Mouse (Mus musculus) neural tube, embryonic 11.5 days (tissue): ENCODE results near the gene Lancl2. TPM values are rescaled to one million over a fixed set of nuclear protein-coding genes. Genes with fewer than 3 reads are reported as not detected.

Experiments
- ATAC-seq: fragments of 200-750 bp; cut with Nextera tagmentation; 2 replicates; pipeline ENCODE4 v1.8.0; 2017; ENCODE audit warnings: moderate number of reproducible peaks, mild to moderate bottlenecking, moderate TSS enrichment, moderate library complexity; ENCODE audit not compliant: insufficient read depth, low FRiP score, low TSS enrichment
- DNase-seq: peaks from one replicate; pipeline ENCODE4 v3.0.0-alpha.2; 2015; ENCODE audit warnings: low spot score
- H3K27ac ChIP-seq: fragments of 300-500 bp; sonication (generic); 2 replicates; pipeline ENCODE4 v1.5.1; 2014; ENCODE audit warnings: low read depth, mild to moderate bottlenecking, low read length
- H3K27me3 ChIP-seq: fragments of 300-500 bp; sonication (generic); 2 replicates; pipeline ENCODE4 v1.6.1; 2014; ENCODE audit warnings: mild to moderate bottlenecking, low read length, mixed read lengths; ENCODE audit not compliant: control insufficient read depth, insufficient read depth
- H3K36me3 ChIP-seq: fragments of 300-500 bp; sonication (generic); 2 replicates; pipeline ENCODE4 v1.6.1; 2014; ENCODE audit warnings: mild to moderate bottlenecking, low read length, moderate library complexity, mixed read lengths; ENCODE audit not compliant: control insufficient read depth, insufficient read depth
- H3K4me1 ChIP-seq: fragments of 300-500 bp; sonication (generic); 2 replicates; pipeline ENCODE4 v1.6.1; 2014; ENCODE audit warnings: low read length, mixed read lengths; ENCODE audit not compliant: control insufficient read depth, insufficient read depth
- H3K4me2 ChIP-seq: fragments of 300-500 bp; sonication (generic); 2 replicates; pipeline ENCODE4 v1.6.1; 2014; ENCODE audit warnings: low read depth, mild to moderate bottlenecking, moderate library complexity
- H3K4me3 ChIP-seq: fragments of 300-500 bp; sonication (generic); 2 replicates; pipeline ENCODE4 v1.5.1; 2014; ENCODE audit warnings: low read depth, low read length
- H3K9ac ChIP-seq: fragments of 300-500 bp; sonication (generic); 2 replicates; pipeline ENCODE4 v1.6.1; 2014; ENCODE audit warnings: mild to moderate bottlenecking, low read length
- H3K9me3 ChIP-seq: fragments of 300-500 bp; sonication (generic); 2 replicates; pipeline ENCODE4 v1.6.1; 2016; ENCODE audit warnings: low read length; ENCODE audit not compliant: control insufficient read depth
- WGBS: fragments of 180-500 bp; shearing (Covaris S2); extraction: QIAGEN DNeasy Blood & Tissue Kit; methylation state at CpG from one replicate; pipeline ENCODE4 v1.1.7; 2014; 5-methylcytosine and 5-hydroxymethylcytosine counted together
- polyA plus RNA-seq: library from polyadenylated mRNA; unstranded; fragments of >200 nt; fragmentation: Nextera tagmentation; extraction: Ambion mirVana; gene quantifications from 2 replicates; pipeline ENCODE4 v1.2.1, GENCODE M21; 2014

Gene Lancl2
- 48.9 and 52.8 TPM in 2 replicates for polyA plus RNA-seq

- under 1% methylated on average over 10 of the region's 10 CpGs for WGBS
- ATAC-seq (peak; percentile 36), DNase-seq (no peak)
- Histone ChIP-seq H3K9me3 (no peaks in the 10 kb centered on the region), H3K4me2 (peak within 1 kb of the TSS; percentile 69), H3K36me3 (no peaks in the 10 kb centered on the region), H3K27me3 (no peaks in the 10 kb centered on the region), H3K9ac (peak within 1 kb of the TSS; percentile 90), H3K4me3 (peak within 1 kb of the TSS; percentile 66), H3K27ac (peak within 1 kb of the TSS; percentile 95), H3K4me1 (no peaks in the 10 kb centered on the region)
Measured at GRCm38 (mm10) chr6:57702376-57702742, at the start of gene Lancl2. Gene Lancl2, plus strand, starts transcription at chr6:57702540.

GRCm38 (mm10) chr6:57661295-57661694, 41.0 kb upstream of the Lancl2 start:
- Histone ChIP-seq H3K4me3 (no peak overlapping the region), H3K9me3 (no peaks in the 10 kb centered on the region), H3K27me3 (no peaks in the 10 kb centered on the region), H3K27ac (no peak overlapping the region), H3K4me2 (no peak overlapping the region), H3K4me1 (no peaks in the 10 kb centered on the region), H3K36me3 (no peaks in the 10 kb centered on the region), H3K9ac (no peak overlapping the region)
- ATAC-seq (no peak), DNase-seq (no peak)
- 83% methylated on average over 4 of the region's 4 CpGs for WGBS

GRCm38 (mm10) chr6:57684156-57684555, 18.2 kb upstream of the Lancl2 start:
- H3K4me1 ChIP-seq, result no peaks in the 10 kb centered on the region
- H3K27me3 ChIP-seq, result no peaks in the 10 kb centered on the region
- DNase-seq (no peak), ATAC-seq (no peak)
- no peak overlapping the region for H3K4me3 ChIP-seq
- H3K27ac ChIP-seq, result no peak overlapping the region
- H3K4me2 ChIP-seq, result no peak overlapping the region
- 94% methylated on average over 1 of the region's 1 CpGs for WGBS
- no peaks in the 10 kb centered on the region; the same call in 1 of the 2 replicates for H3K36me3 ChIP-seq
- no peak overlapping the region for H3K9ac ChIP-seq
- no peaks in the 10 kb centered on the region for H3K9me3 ChIP-seq

GRCm38 (mm10) chr6:57691467-57692261, 10.7 kb upstream of the Lancl2 start, which contains the start of gene Pyurf:
Gene Pyurf, minus strand, starts transcription at chr6:57692078.
- no peaks in the 10 kb centered on the region for H3K36me3 ChIP-seq
- ATAC-seq (peak; percentile 98), DNase-seq (peak; percentile 88)
- H3K9ac ChIP-seq, result peak within 1 kb of the TSS; percentile 80
- H3K4me3 ChIP-seq, result peak within 1 kb of the TSS; percentile 76
- peak within 1 kb of the TSS; percentile 90 for H3K27ac ChIP-seq
- no peaks in the 10 kb centered on the region for H3K9me3 ChIP-seq
- H3K4me1 ChIP-seq, result no peaks in the 10 kb centered on the region
- peak within 1 kb of the TSS; percentile 83 for H3K4me2 ChIP-seq
- WGBS, result under 1% methylated on average over 52 of the region's 52 CpGs
- H3K27me3 ChIP-seq, result no peaks in the 10 kb centered on the region

- Histone ChIP-seq H3K4me2 (no peak overlapping the region), H3K4me3 (no peak overlapping the region), H3K36me3 (no peaks in the 10 kb centered on the region), H3K27me3 (no peaks in the 10 kb centered on the region), H3K9ac (no peak overlapping the region), H3K9me3 (no peaks in the 10 kb centered on the region), H3K27ac (no peak overlapping the region), H3K4me1 (no peaks in the 10 kb centered on the region)
- ATAC-seq (no peak), DNase-seq (no peak)
- 81% methylated on average over 3 of the region's 3 CpGs for WGBS
Measured at GRCm38 (mm10) chr6:57693116-57693515, 9.2 kb upstream of the Lancl2 start.

GRCm38 (mm10) chr6:57701686-57702085, 654 bp upstream of the Lancl2 start:
- no peak overlapping the region for H3K27ac ChIP-seq
- DNase-seq (peak; percentile 17), ATAC-seq (no peak)
- no peak overlapping the region for H3K9ac ChIP-seq
- no peaks in the 10 kb centered on the region for H3K9me3 ChIP-seq
- H3K36me3 ChIP-seq, result no peaks in the 10 kb centered on the region
- H3K4me2 ChIP-seq, result no peak overlapping the region
- no peaks in the 10 kb centered on the region for H3K27me3 ChIP-seq
- 64% methylated on average over 4 of the region's 4 CpGs for WGBS
- H3K4me3 ChIP-seq, result no peak overlapping the region; the same call in 1 of the 2 replicates
- no peaks in the 10 kb centered on the region for H3K4me1 ChIP-seq

- peak overlapping the region; percentile 69 for H3K4me2 ChIP-seq
- H3K4me3 ChIP-seq, result peak overlapping the region; percentile 66
- H3K9me3 ChIP-seq, result no peaks in the 10 kb centered on the region
- peak; percentile 95 for DNase-seq
- WGBS, result under 1% methylated on average over 59 of the region's 59 CpGs
- H3K36me3 ChIP-seq, result no peaks in the 10 kb centered on the region
- H3K4me1 ChIP-seq, result no peaks in the 10 kb centered on the region
- no peaks in the 10 kb centered on the region for H3K27me3 ChIP-seq
- peak overlapping the region; percentile 90 for H3K9ac ChIP-seq
- peak; percentile 100 for ATAC-seq
- peak overlapping the region; percentile 95 for H3K27ac ChIP-seq
Measured at GRCm38 (mm10) chr6:57702743-57703499, 581 bp downstream of the Lancl2 start.

GRCm38 (mm10) chr6:57703703-57704102, 1.4 kb downstream of the Lancl2 start:
- peak overlapping the region; percentile 95; the same call in 1 of the 2 replicates for H3K27ac ChIP-seq
- peak overlapping the region; percentile 69 for H3K4me2 ChIP-seq
- H3K9ac ChIP-seq, result peak overlapping the region; percentile 90
- H3K4me1 ChIP-seq, result no peaks in the 10 kb centered on the region
- H3K36me3 ChIP-seq, result no peaks in the 10 kb centered on the region
- ATAC-seq (peak; percentile 42), DNase-seq (no peak)
- WGBS, result 42% methylated on average over 2 of the region's 2 CpGs
- H3K4me3 ChIP-seq, result peak overlapping the region; percentile 66
- no peaks in the 10 kb centered on the region for H3K27me3 ChIP-seq
- H3K9me3 ChIP-seq, result no peaks in the 10 kb centered on the region
